ENCODE assay signal across 15 mouse cellular contexts in the genomic region with DNA sequence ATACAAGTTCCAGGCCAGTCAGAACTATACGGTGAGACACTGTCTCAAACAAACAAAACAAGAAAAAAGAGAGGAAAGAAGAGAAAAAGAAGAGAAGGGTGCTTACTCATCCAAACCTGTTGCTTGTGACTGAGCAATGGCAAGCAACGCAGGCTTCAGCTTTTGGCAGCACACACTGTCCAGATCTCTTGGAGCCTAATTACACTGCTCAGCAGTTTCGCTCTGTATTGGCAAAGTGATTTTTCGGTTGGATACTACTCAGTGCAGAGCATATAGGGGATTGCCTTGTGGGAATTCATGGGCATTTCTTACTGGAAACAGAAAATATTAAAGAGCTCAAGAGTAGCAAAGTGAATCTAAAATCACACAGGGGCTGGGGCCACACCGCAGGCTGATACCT. TPM values are rescaled to one million over a fixed set of nuclear protein-coding genes. Genes with fewer than 3 reads are reported as not detected.
DNase-seq lines count a peak whose midpoint lies in the region; ATAC-seq and TF ChIP-seq lines count a peak whose summit lies in the region.
"Had no signal": no experiment of that assay in that cellular context is flagged by ENCODE, and none has a peak within 500 bp of the region (broad histone marks: within the 10 kb centered on the region; RNA-seq: fewer than 3 reads in every experiment).

No protein-coding gene starts in this region.

- no peak overlapping the region for H3K4me2 ChIP-seq in forebrain, postnatal 0 days (ENCODE audit: low read depth)
- H3K4me2 ChIP-seq in lung, postnatal 0 days (replicated peaks; ENCODE audit: low read depth, low read length), result no peak overlapping the region
- H3K4me2 ChIP-seq: embryonic facial prominence, embryonic 15.5 days; limb, embryonic 15.5 days had no signal

- no peak for TF ChIP-seq EP300 in lung, postnatal 0 days (IDR thresholded peaks at IDR 0.05)

- no peak overlapping the region for H3K9ac ChIP-seq in forebrain, postnatal 0 days
- no peak overlapping the region for H3K9ac ChIP-seq in lung, postnatal 0 days (replicated peaks; ENCODE audit: low read depth)
- H3K9ac ChIP-seq: embryonic facial prominence, embryonic 15.5 days; limb, embryonic 15.5 days had no signal

- intact Hi-C loops in left cerebral cortex, adult 2 months (cut with DNase I), result no loop called here
- intact Hi-C loops in left cerebral cortex, postnatal 10 days (cut with DNase I), result loop anchor here (10.0 kb wide), 1 partner anchor 328 kb away; no protein-coding TSS in a partner anchor

- no peaks in the 10 kb centered on the region for H3K27me3 ChIP-seq in forebrain, postnatal 0 days (ENCODE audit: insufficient read depth, low read length)
- H3K27me3 ChIP-seq in forebrain, embryonic 10.5 days (ENCODE audit: poor library complexity, severe bottlenecking), result no peaks in the 10 kb centered on the region
- no peaks in the 10 kb centered on the region for H3K27me3 ChIP-seq in lung, postnatal 0 days (replicated peaks; ENCODE audit: insufficient read depth, low read length)
- no peaks in the 10 kb centered on the region for H3K27me3 ChIP-seq in thymus, adult 2 months (ENCODE audit: control insufficient read depth, insufficient read depth, low read length)
- H3K27me3 ChIP-seq: CH12.LX; embryonic facial prominence, embryonic 15.5 days; limb, embryonic 15.5 days had no signal

- H3K4me1 ChIP-seq in forebrain, postnatal 0 days (ENCODE audit: insufficient read depth), result peaks cover 7% of the 10 kb centered on the region; the same call in 1 of the 2 replicates
- peaks cover 24% of the 10 kb centered on the region for H3K4me1 ChIP-seq in forebrain, embryonic 10.5 days
- no peaks in the 10 kb centered on the region for H3K4me1 ChIP-seq in lung, postnatal 0 days (ENCODE audit: insufficient read depth, low read depth, low read length)
- H3K4me1 ChIP-seq in thymus, adult 2 months (replicated peaks; ENCODE audit: control insufficient read depth, insufficient read depth, low read length), result no peaks in the 10 kb centered on the region
- H3K4me1 ChIP-seq: embryonic facial prominence, embryonic 15.5 days had no signal

- WGBS in forebrain, postnatal 0 days, result 53% methylated on average over 5 of the region's 5 CpGs
- WGBS in forebrain, embryonic 10.5 days, result 90% methylated on average over 5 of the region's 5 CpGs
- WGBS in lung, postnatal 0 days, result 69% methylated on average over 5 of the region's 5 CpGs
- WGBS in thymus, adult 2 months, result 91% methylated on average over 5 of the region's 5 CpGs

- no peaks in the 10 kb centered on the region for H3K9me3 ChIP-seq in forebrain, postnatal 0 days (ENCODE audit: low read length)
- H3K9me3 ChIP-seq in forebrain, embryonic 10.5 days, result no peaks in the 10 kb centered on the region
- no peaks in the 10 kb centered on the region for H3K9me3 ChIP-seq in lung, postnatal 0 days (ENCODE audit: low read length)
- H3K9me3 ChIP-seq: embryonic facial prominence, embryonic 15.5 days; hindbrain, embryonic 10.5 days; limb, embryonic 15.5 days had no signal

- TF ChIP-seq CTCF in forebrain, postnatal 0 days (IDR thresholded peaks at IDR 0.05; ENCODE audit: low read depth), result no peak
- TF ChIP-seq CTCF in left cerebral cortex, adult 2 months (IDR thresholded peaks at IDR 0.05), result no peak
- no peak for TF ChIP-seq CTCF in lung, postnatal 0 days (IDR thresholded peaks at IDR 0.05)
- no peak for TF ChIP-seq CTCF in thymus, adult 2 months (IDR thresholded peaks at IDR 0.05; ENCODE audit: borderline replicate concordance, control insufficient read depth, extremely low read depth, insufficient read depth, low read length, poor library complexity)

- ATAC-seq in forebrain, postnatal 0 days, result 0 out of 2 replicates have a peak, but pooled peaks have one; percentile 52
- ATAC-seq in lung, postnatal 0 days, result peak; percentile 74; the same call in 1 of the 2 replicates
- ATAC-seq: activated CD4-positive, CD25-positive, alpha-beta regulatory T cell, adult 4 months had no signal

- no peaks in the 10 kb centered on the region for H3K36me3 ChIP-seq in forebrain, postnatal 0 days (ENCODE audit: insufficient read depth)
- H3K36me3 ChIP-seq in forebrain, embryonic 10.5 days (replicated peaks), result no peaks in the 10 kb centered on the region
- H3K36me3 ChIP-seq in lung, postnatal 0 days (ENCODE audit: insufficient read depth, low read length), result no peaks in the 10 kb centered on the region
- H3K36me3 ChIP-seq in thymus, adult 2 months (ENCODE audit: control insufficient read depth, insufficient read depth, low read length), result no peaks in the 10 kb centered on the region
- H3K36me3 ChIP-seq: embryonic facial prominence, embryonic 15.5 days; hindbrain, embryonic 10.5 days; limb, embryonic 15.5 days had no signal

- DNase-seq in forebrain, postnatal 0 days, result peak; percentile 39
- no peak for DNase-seq in forebrain, embryonic 10.5 days (ENCODE audit: extremely low spot score, low spot score)
- DNase-seq in left cerebral cortex, adult 2 months (ENCODE audit: extremely low spot score in 1 of 2, low spot score in 2 of 2), result no peak
- DNase-seq in left cerebral cortex, postnatal 10 days (ENCODE audit: extremely low spot score in 1 of 2, low spot score in 2 of 2), result no peak
- peak; percentile 56 for DNase-seq in cerebellum, adult 9-10 months
- DNase-seq in lung, postnatal 0 days (ENCODE audit: low spot score), result peak; percentile 65
- no peak for DNase-seq in thymus, adult 2 months
- DNase-seq in liver, result no peak
- DNase-seq: right cerebral cortex, postnatal 14 days; thymus, postnatal 4 days had no signal

- no peak overlapping the region for H3K27ac ChIP-seq in forebrain, postnatal 0 days (ENCODE audit: low read depth, low read length)
- H3K27ac ChIP-seq in forebrain, embryonic 10.5 days, result no peak overlapping the region
- 0 out of 2 replicates have a peak overlapping the region, but pooled peaks have one; percentile 44 for H3K27ac ChIP-seq in left cerebral cortex, adult 2 months
- H3K27ac ChIP-seq in lung, postnatal 0 days (ENCODE audit: low read length), result no peak overlapping the region
- H3K27ac ChIP-seq in thymus, adult 2 months (ENCODE audit: control insufficient read depth, insufficient read depth, low read length), result no peak overlapping the region
- H3K27ac ChIP-seq: embryonic facial prominence, embryonic 15.5 days; hindbrain, embryonic 10.5 days; limb, embryonic 15.5 days had no signal

- no peak overlapping the region for H3K4me3 ChIP-seq in forebrain, postnatal 0 days (ENCODE audit: low read depth, low read length)
- no peak overlapping the region for H3K4me3 ChIP-seq in forebrain, embryonic 10.5 days
- H3K4me3 ChIP-seq in left cerebral cortex, adult 2 months, result no peak overlapping the region
- H3K4me3 ChIP-seq in lung, postnatal 0 days (ENCODE audit: low read depth, low read length), result no peak overlapping the region
- H3K4me3 ChIP-seq in thymus, adult 2 months (ENCODE audit: control insufficient read depth, insufficient read depth, low read length), result no peak overlapping the region
- H3K4me3 ChIP-seq: embryonic facial prominence, embryonic 15.5 days; hindbrain, embryonic 10.5 days; limb, embryonic 15.5 days had no signal

- TF ChIP-seq POLR2A in thymus, adult 2 months (IDR thresholded peaks at IDR 0.05; ENCODE audit: control insufficient read depth, extremely low read depth, insufficient read depth, low read length, poor library complexity), result no peak

RNA-seq across cellular contexts. Expression of a gene that starts 6.9 kb away (rescaled TPM):
- 31.4 and 45.5 TPM in 2 replicates for total RNA-seq in forebrain, postnatal 0 days (2014; rRNA removed)
- 90.9 and 107 TPM in 2 replicates for polyA plus RNA-seq in forebrain, postnatal 0 days (2015; fragmentation: Nextera tagmentation; extraction: Ambion mirVana)
- polyA plus RNA-seq in forebrain, embryonic 10.5 days (2016; fragmentation: Nextera tagmentation; extraction: Ambion mirVana), result 11.0 and 11.7 TPM in 2 replicates
- 100 to 1,000 TPM; 110 to 123 TPM for total RNA-seq in left cerebral cortex, adult 2 months (2021)
- total RNA-seq in left cerebral cortex, postnatal 10 days (2021), result 100 to 1,000 TPM; 214 to 216 TPM
- polyA plus RNA-seq in lung, postnatal 0 days (2015; fragmentation: Nextera tagmentation; extraction: Ambion mirVana), result 0.53 and 0.79 TPM in 2 replicates
- polyA plus RNA-seq in thymus, adult 2 months (2012; rRNA removed), result 0.43 and 1.7 TPM in 2 replicates

RNA-seq across cellular contexts. Expression of a gene that starts 47.2 kb away (rescaled TPM):
- total RNA-seq in forebrain, postnatal 0 days (2014; rRNA removed), result 7.3 and 7.6 TPM in 2 replicates
- 3.3 and 4.1 TPM in 2 replicates for polyA plus RNA-seq in forebrain, postnatal 0 days (2015; fragmentation: Nextera tagmentation; extraction: Ambion mirVana)
- polyA plus RNA-seq in forebrain, embryonic 10.5 days (2016; fragmentation: Nextera tagmentation; extraction: Ambion mirVana), result 20.7 and 22.7 TPM in 2 replicates
- 1 to 10 TPM; 6.1 to 6.9 TPM for total RNA-seq in left cerebral cortex, adult 2 months (2021)
- total RNA-seq in left cerebral cortex, postnatal 10 days (2021), result 1 to 10 TPM; 3.9 to 5.4 TPM
- 1.6 and 1.9 TPM in 2 replicates for polyA plus RNA-seq in lung, postnatal 0 days (2015; fragmentation: Nextera tagmentation; extraction: Ambion mirVana)
- polyA plus RNA-seq in thymus, adult 2 months (2012; rRNA removed), result 10.6 and 12.8 TPM in 2 replicates

Comparison
In these comparisons a context has a peak if more than half of its experiments do, and no peak if none do; other contexts are left out.
1. DNase-seq: peak in forebrain, postnatal 0 days (single experiment), cerebellum, adult 9-10 months (single experiment) and lung, postnatal 0 days (single experiment); none in forebrain, embryonic 10.5 days (single experiment), left cerebral cortex, adult 2 months (0 of 2), left cerebral cortex, postnatal 10 days (0 of 2), thymus, adult 2 months (single experiment) and liver (single experiment).